ENCODE assay signal across 38 mouse cellular contexts in the genomic region with DNA sequence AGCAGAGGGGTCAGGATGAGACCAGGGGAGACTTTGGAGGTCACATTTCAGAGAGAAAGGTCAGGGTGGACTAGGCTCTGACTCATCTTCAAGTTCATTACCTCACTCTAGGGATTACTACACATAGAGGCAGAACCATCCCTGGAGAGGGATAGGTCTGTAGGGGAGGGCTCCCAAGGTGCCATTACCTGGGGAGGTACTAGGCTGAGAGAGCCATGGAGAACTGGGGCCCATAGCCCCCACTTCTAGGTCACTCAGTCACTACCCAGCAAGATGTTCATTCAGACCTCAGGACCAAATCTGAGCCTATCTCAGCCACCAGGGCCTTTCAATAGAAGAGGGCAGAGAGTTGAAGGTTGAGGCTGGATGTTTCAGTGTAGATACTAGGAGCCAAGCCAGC. TPM values are rescaled to one million over a fixed set of nuclear protein-coding genes. Genes with fewer than 3 reads are reported as not detected.
"Had no signal": no experiment of that assay in that cellular context is flagged by ENCODE, and none has a peak within 500 bp of the region (broad histone marks: within the 10 kb centered on the region; RNA-seq: fewer than 3 reads in every experiment).

No protein-coding gene starts in this region.

- H3K27ac ChIP-seq: heart, embryonic 13.5 days; heart, embryonic 15.5 days; hindbrain, embryonic 13.5 days; hindbrain, embryonic 15.5 days; hindbrain, postnatal 0 days; kidney, embryonic 15.5 days; kidney, postnatal 0 days; limb, embryonic 13.5 days; limb, embryonic 15.5 days; liver, embryonic 14.5 days had no signal

- H3K9me3 ChIP-seq: heart, embryonic 13.5 days; heart, embryonic 15.5 days; hindbrain, embryonic 13.5 days; hindbrain, embryonic 15.5 days; kidney, embryonic 15.5 days; limb, embryonic 13.5 days; limb, embryonic 15.5 days had no signal

- H3K9ac ChIP-seq: heart, embryonic 13.5 days; heart, embryonic 15.5 days; hindbrain, embryonic 13.5 days; hindbrain, embryonic 15.5 days; kidney, embryonic 15.5 days; limb, embryonic 13.5 days; limb, embryonic 15.5 days; liver, embryonic 14.5 days had no signal

- H3K4me2 ChIP-seq: heart, embryonic 11.5 days; heart, embryonic 13.5 days; heart, embryonic 15.5 days; hindbrain, embryonic 13.5 days; hindbrain, embryonic 15.5 days; kidney, embryonic 15.5 days; limb, embryonic 13.5 days; limb, embryonic 15.5 days; liver, embryonic 11.5 days had no signal

- DNase-seq: gastrocnemius, postnatal 14 days; gastrocnemius, postnatal 36 days; heart, adult 18-20 months; heart, postnatal 14 days; heart, postnatal 36 days; kidney, adult 11 months; kidney, adult 2 months; kidney, adult 9 months; kidney, postnatal 14 days; kidney, postnatal 36 days; layer of hippocampus, adult 9-11 months; layer of hippocampus, postnatal 36 days; left cerebral cortex, postnatal 4 days had no signal

- H3K4me3 ChIP-seq: heart, embryonic 13.5 days; heart, embryonic 15.5 days; hindbrain, embryonic 13.5 days; hindbrain, embryonic 15.5 days; kidney, embryonic 15.5 days; limb, embryonic 13.5 days; limb, embryonic 15.5 days had no signal

- H3K27me3 ChIP-seq: heart, embryonic 13.5 days; heart, embryonic 15.5 days; hindbrain, embryonic 13.5 days; hindbrain, embryonic 15.5 days; kidney, embryonic 15.5 days; limb, embryonic 13.5 days; limb, embryonic 15.5 days had no signal

- ATAC-seq: hindbrain, postnatal 0 days had no signal

RNA-seq across cellular contexts. Expression of a gene that starts 45.0 kb away (rescaled TPM):
- total RNA-seq: hematopoietic stem cell, adult 5-6 weeks had no signal

RNA-seq across cellular contexts. Expression of a gene that starts 46.3 kb away (rescaled TPM):
- total RNA-seq: gastrocnemius, adult 18-20 months; gastrocnemius, adult 8-10 months; gastrocnemius, postnatal 14 days; gastrocnemius, postnatal 36 days; heart, adult 18-20 months; heart, adult 8-10 months; heart, postnatal 14 days; heart, postnatal 36 days; hematopoietic stem cell, adult 5-6 weeks; layer of hippocampus, adult 18-20 months; layer of hippocampus, adult 8-10 months; layer of hippocampus, postnatal 36 days; left cerebral cortex, adult 18-20 months; left cerebral cortex, adult 8-10 months; left cerebral cortex, postnatal 10 days; left cerebral cortex, postnatal 25 days; left cerebral cortex, postnatal 4 days had no signal
- polyA plus RNA-seq: gonadal fat pad, adult 2 months; heart, embryonic 11.5 days; heart, embryonic 13.5 days; heart, embryonic 15.5 days; heart, postnatal 0 days; kidney, adult 2 months; kidney, embryonic 15.5 days; kidney, postnatal 0 days; large intestine, adult 2 months; liver, embryonic 14.5 days had no signal
